Mouse (Mus musculus): ENCODE results near the gene Anapc2. TPM values are rescaled to one million over a fixed set of nuclear protein-coding genes. Genes with fewer than 3 reads are reported as not detected.
A peak's percentile ranks its signal among the peaks of the same experiment; 100 is the strongest.

The Anapc2 gene
- polyA plus RNA-seq, 1 experiment = 23.7 TPM

GRCm38 (mm10) chr2:25234551-25235220 is 37.6 kb upstream of the Anapc2 start:
- no peak overlapping the region for H3K27ac ChIP-seq (replicated peaks; ENCODE audit: low read depth, low read length)
- H3K4me3 ChIP-seq (ENCODE audit: insufficient read depth, low read depth, low read length) = no peak overlapping the region
- no peaks in the 10 kb centered on the region for H3K4me1 ChIP-seq (ENCODE audit: control insufficient read depth, insufficient read depth, insufficient read length, low read length)

DNA sequence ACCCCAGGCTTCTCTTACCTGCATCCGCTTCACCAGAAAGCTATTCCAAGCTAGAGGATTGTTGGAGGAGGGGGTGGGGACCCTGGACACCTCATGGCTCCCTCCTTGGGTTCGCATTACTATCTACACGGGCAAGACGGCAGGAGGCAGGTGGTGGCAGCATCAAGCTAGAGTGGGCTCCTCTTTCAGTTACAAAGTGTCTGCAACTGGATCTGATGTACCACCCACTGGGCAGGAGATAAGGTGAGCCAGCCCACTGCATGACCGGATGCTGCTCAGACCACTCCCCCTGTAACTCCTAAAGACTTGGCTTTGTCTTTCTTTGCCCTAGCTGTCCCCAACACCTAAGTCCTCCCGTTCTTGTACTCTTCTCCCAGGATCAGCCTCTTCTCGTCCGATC is 35.7 kb upstream of the Anapc2 start, which contains the start of gene Rnf224:
Gene Rnf224 (minus strand): TSS at position 174 of the 400 bp plus-strand sequence.
- no peak within 1 kb of the TSS for H3K27ac ChIP-seq (replicated peaks; ENCODE audit: low read depth, low read length)

GRCm38 (mm10) chr2:25237522-25237921 is 34.8 kb upstream of the Anapc2 start:
- Histone ChIP-seq H3K4me1 (ENCODE audit: control insufficient read depth, insufficient read depth, insufficient read length, low read length) (peaks cover 3% of the 10 kb centered on the region; the same call in 1 of the 2 replicates), H3K4me3 (ENCODE audit: insufficient read depth, low read depth, low read length) (no peak overlapping the region), H3K27ac (replicated peaks; ENCODE audit: low read depth, low read length) (no peak overlapping the region)

More for the DNA sequence above, 35.7 kb upstream of the Anapc2 start, which contains the start of gene Rnf224:
- Histone ChIP-seq H3K4me1 (ENCODE audit: control insufficient read depth, insufficient read depth, insufficient read length, low read length) (peaks cover 3% of the 10 kb centered on the region; the same call in 1 of the 2 replicates), H3K4me3 (ENCODE audit: insufficient read depth, low read depth, low read length) (no peak within 1 kb of the TSS)

DNA sequence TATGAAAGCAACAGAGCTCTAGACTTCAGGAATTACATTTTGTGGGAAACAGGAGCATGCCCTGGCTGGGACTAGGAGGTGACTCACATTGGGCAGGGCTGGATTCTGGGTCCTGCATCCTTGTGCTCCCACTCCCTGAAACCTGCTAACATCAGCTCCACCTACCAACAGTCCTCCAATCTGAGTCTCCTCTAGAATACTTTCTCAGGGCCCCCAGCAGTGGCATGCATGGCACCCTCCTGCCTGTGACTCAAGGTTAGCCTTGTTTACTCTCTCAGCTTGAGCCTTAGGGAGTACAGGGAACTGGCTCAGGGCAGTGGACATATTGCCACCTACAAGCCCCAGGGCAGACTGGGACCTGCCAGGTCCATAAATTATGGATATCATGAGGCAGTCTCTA is 34.2 kb upstream of the Anapc2 start:
- Histone ChIP-seq H3K4me1 (ENCODE audit: control insufficient read depth, insufficient read depth, insufficient read length, low read length) (peaks cover 3% of the 10 kb centered on the region; the same call in 1 of the 2 replicates), H3K27ac (replicated peaks; ENCODE audit: low read depth, low read length) (no peak overlapping the region)

GRCm38 (mm10) chr2:25239766-25240165 is 32.5 kb upstream of the Anapc2 start:
- peaks cover 3% of the 10 kb centered on the region; the same call in 1 of the 2 replicates for H3K4me1 ChIP-seq (ENCODE audit: control insufficient read depth, insufficient read depth, insufficient read length, low read length)
- no peak overlapping the region for H3K27ac ChIP-seq (replicated peaks; ENCODE audit: low read depth, low read length)
- no peak overlapping the region for H3K4me3 ChIP-seq (ENCODE audit: insufficient read depth, low read depth, low read length)

More for the DNA sequence above, 34.2 kb upstream of the Anapc2 start:
- H3K4me3 ChIP-seq (ENCODE audit: insufficient read depth, low read depth, low read length) = no peak overlapping the region

DNA sequence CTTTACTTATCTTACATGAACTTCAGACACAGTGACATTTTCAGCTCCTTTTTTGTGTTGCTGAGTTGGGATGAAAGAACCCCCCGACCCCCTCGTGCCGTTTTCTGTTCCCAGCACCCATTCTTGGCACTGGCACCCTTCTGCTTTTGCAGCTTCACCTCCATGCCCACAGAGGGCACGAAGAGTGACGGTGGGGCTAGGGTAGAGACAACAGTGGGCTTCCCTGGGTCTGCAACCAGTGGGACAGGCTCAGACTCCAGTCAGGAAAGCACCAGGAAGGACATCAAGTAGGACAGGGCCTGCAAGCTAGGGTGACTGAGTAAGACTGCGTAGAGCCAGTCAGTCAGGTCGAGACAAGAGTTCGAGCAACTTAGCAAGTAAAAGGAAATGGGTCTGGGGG is 32.0 kb upstream of the Anapc2 start:
- peak overlapping the region; percentile 57; the same call in 1 of the 2 replicates for H3K4me3 ChIP-seq (ENCODE audit: insufficient read depth, low read depth, low read length)
- H3K27ac ChIP-seq (replicated peaks; ENCODE audit: low read depth, low read length) = no peak overlapping the region
- H3K4me1 ChIP-seq (ENCODE audit: control insufficient read depth, insufficient read depth, insufficient read length, low read length) = peaks cover 3% of the 10 kb centered on the region; the same call in 1 of the 2 replicates

DNA sequence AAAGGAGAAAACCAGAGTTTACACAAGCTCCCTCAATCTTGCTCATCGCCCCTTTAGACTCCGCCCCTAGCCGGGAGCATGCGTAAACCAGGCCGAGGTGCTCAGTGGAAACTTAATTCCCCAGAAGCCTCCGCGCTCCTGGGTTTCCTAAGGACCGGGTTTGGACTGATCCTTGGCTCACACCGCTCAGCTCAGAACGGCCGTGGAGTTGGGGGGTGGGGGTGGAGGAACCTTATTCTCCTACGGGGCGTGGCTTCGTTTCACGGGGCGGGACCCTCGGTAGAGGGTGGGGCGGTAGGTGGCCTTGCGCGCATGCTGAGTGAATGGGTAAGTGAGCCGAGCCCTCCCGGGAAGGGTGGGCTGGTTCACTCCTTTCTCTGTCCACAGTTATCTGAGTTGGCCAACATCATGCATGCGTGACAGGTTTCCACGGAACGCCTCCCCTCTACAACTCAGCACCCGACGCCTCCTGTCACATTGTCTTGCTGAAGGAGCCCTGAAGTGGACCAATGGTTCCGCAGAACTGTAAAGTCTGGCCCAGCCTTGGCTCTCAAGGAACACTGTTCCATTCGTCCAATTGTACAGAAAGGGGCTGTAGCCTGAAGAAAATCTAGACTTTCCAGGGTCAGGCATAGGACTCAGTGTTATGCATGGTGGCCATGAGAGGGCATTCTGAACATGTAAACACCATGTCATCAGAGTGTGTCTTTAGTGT is 31.4 kb upstream of the Anapc2 start:
- Histone ChIP-seq H3K27ac (replicated peaks; ENCODE audit: low read depth, low read length) (no peak overlapping the region), H3K4me1 (ENCODE audit: control insufficient read depth, insufficient read depth, insufficient read length, low read length) (peaks cover 3% of the 10 kb centered on the region; the same call in 1 of the 2 replicates), H3K4me3 (ENCODE audit: insufficient read depth, low read depth, low read length) (peak overlapping the region; percentile 57)

GRCm38 (mm10) chr2:25241438-25241775 is 30.9 kb upstream of the Anapc2 start:
- Histone ChIP-seq H3K4me1 (ENCODE audit: control insufficient read depth, insufficient read depth, insufficient read length, low read length) (peaks cover 3% of the 10 kb centered on the region; the same call in 1 of the 2 replicates), H3K4me3 (ENCODE audit: insufficient read depth, low read depth, low read length) (peak overlapping the region; percentile 57; the same call in 1 of the 2 replicates), H3K27ac (replicated peaks; ENCODE audit: low read depth, low read length) (no peak overlapping the region)

DNA sequence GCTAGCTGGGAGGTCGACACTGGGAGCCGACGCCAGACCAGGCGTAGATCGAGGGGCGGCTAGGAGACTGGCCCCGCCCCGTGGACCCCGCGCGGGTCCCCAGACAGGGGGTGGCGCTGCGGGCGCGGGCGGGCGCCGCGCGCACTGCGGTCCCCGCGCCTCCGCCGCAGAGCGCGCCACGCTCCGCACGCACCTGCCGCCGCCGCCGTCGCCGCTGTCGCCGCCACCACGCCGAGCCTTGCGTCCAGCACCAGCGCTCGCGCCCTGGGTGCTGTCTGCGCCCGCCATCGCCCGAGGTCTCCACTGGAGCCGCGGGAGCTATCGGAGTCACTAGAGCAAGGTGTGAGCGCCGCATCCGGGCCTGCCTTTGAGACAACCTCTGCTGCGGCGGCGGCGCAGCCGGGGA is 30.2 kb upstream of the Anapc2 start, which contains the start of the genes Rnf208 and Cysrt1:
Gene Rnf208 (plus strand): TSS at position 155 of the 406 bp plus-strand sequence.
Gene Cysrt1 (minus strand): TSS at position 352 of the 406 bp plus-strand sequence.
- Histone ChIP-seq H3K27ac (replicated peaks; ENCODE audit: low read depth, low read length) (no peak within 1 kb of the TSS), H3K4me3 (ENCODE audit: insufficient read depth, low read depth, low read length) (peak within 1 kb of the TSS; percentile 57), H3K4me1 (ENCODE audit: control insufficient read depth, insufficient read depth, insufficient read length, low read length) (peaks cover 3% of the 10 kb centered on the region; the same call in 1 of the 2 replicates)

- no peak overlapping the region for H3K27ac ChIP-seq (replicated peaks; ENCODE audit: low read depth, low read length)
- H3K4me1 ChIP-seq (ENCODE audit: control insufficient read depth, insufficient read depth, insufficient read length, low read length) = peaks cover 3% of the 10 kb centered on the region; the same call in 1 of the 2 replicates
- H3K4me3 ChIP-seq (ENCODE audit: insufficient read depth, low read depth, low read length) = no peak overlapping the region
Measured at GRCm38 (mm10) chr2:25243342-25243741, 28.9 kb upstream of the Anapc2 start.

DNA sequence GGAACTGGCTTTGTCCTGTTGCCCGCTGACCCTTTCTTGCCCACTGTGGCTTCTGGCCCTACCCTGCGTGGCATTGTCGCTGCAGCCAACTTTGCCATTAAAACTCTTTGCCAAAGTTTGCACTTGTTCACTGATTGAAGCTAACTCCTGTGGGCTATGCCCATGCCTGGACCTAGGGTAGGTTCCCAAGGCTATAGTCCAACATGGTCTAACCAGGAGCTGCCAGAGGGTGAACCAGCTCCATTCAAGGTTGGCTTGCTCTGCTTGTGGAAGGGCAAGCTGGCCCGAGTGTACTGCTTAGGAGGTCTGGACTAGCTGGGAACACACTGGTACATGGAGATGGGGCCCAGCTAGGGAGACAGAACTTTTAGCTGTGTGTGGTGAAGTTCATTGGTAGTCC is 28.1 kb upstream of the Anapc2 start:
- H3K4me1 ChIP-seq (ENCODE audit: control insufficient read depth, insufficient read depth, insufficient read length, low read length) = peaks cover 3% of the 10 kb centered on the region; the same call in 1 of the 2 replicates
- no peak overlapping the region for H3K27ac ChIP-seq (replicated peaks; ENCODE audit: low read depth, low read length)
- H3K4me3 ChIP-seq (ENCODE audit: insufficient read depth, low read depth, low read length) = no peak overlapping the region

DNA sequence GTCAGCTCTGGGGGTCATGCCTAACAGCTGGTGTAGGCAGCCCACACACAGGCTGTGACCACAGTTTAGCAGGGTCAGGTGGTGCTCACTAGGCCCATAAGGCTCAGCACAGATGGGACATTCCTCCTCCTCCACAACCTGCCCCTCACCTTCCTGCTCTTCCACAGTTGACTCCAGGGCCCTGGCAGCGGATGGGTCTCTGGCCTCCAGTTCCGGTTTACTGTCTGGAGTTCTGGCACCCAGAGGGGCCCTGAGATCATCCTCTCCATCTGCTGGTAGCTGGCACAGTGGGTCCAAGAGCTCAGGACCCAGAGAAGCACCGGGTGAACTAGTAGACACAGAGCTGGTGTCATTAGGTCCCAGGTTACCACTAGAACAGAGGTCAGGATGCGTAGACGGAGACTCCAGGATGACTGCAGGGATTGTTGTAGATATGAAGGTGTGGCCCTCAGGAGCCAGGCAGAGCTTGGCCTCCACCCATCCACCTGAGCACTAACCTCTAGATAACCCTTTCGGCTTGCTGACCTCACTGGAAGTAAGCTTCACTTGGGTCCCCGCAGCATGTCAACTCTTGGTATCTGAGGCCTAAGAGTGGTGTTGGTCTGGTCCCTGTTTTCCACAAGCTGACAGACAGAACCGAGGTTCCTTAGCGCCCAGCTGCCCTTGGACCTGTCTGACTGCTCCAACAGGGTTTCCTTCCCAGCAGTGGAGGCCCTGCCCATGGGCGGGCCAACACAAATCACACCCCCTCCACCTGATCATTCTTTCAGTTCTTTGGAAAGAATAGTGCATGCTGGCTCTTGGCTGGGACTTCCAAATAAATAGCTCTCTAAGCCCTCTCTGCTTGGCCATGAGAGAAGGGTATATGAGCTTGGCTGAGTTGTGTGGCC is 25.9 kb upstream of the Anapc2 start, which contains the start of gene AL732309.1:
Gene AL732309.1 (minus strand): TSS at position 681 of the 890 bp plus-strand sequence.
- no peak within 1 kb of the TSS for H3K27ac ChIP-seq (replicated peaks; ENCODE audit: low read depth, low read length)
- H3K4me3 ChIP-seq (ENCODE audit: insufficient read depth, low read depth, low read length) = no peak within 1 kb of the TSS
- H3K4me1 ChIP-seq (ENCODE audit: control insufficient read depth, insufficient read depth, insufficient read length, low read length) = peaks cover under 1% of the 10 kb centered on the region; the same call in 1 of the 2 replicates

- Histone ChIP-seq H3K4me3 (ENCODE audit: insufficient read depth, low read depth, low read length) (no peak overlapping the region), H3K27ac (replicated peaks; ENCODE audit: low read depth, low read length) (no peak overlapping the region), H3K4me1 (ENCODE audit: control insufficient read depth, insufficient read depth, insufficient read length, low read length) (no peaks in the 10 kb centered on the region)
Measured at GRCm38 (mm10) chr2:25252331-25252730, 19.9 kb upstream of the Anapc2 start.

DNA sequence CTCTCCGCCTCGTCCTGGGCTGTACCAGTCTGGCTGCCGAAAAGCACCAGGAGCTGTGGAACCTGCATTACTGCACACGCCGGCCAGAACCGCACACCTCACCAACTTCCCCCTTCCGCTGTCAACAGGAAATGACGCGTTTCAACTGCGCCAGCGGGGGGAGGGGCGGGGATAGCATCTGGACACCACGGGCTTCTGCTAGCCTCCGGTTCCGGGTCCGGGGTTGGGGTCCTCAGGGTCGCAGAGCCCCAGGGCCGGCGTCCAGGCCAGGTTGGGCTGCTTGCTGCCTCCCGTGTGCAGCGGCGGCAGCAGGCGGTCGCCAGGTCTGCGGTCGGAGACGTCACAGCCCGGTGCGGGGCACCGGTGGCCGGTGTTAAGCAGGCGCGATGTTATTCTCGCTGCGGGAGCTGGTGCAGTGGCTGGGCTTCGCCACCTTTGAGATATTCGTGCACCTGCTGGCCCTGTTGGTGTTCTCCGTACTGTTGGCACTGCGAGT is 16.9 kb upstream of the Anapc2 start, which contains the start of gene Tmem203:
Gene Tmem203 (plus strand): TSS at position 156 of the 496 bp plus-strand sequence.
- H3K27ac ChIP-seq (replicated peaks; ENCODE audit: low read depth, low read length) = peak within 1 kb of the TSS; percentile 59; the same call in 1 of the 2 replicates
- peak within 1 kb of the TSS; percentile 98 for H3K4me3 ChIP-seq (ENCODE audit: insufficient read depth, low read depth, low read length)

More for the DNA sequence above, 16.9 kb upstream of the Anapc2 start, which contains the start of gene Tmem203:
- no peaks in the 10 kb centered on the region for H3K4me1 ChIP-seq (ENCODE audit: control insufficient read depth, insufficient read depth, insufficient read length, low read length)

Data from brown adipose tissue, adult 24 weeks (tissue).